In genomic region chr7:29954731-29955130, GRCm38 (mm10) we compare ENCODE assay signal across 8 mouse cellular contexts. TPM values are rescaled to one million over a fixed set of nuclear protein-coding genes. Genes with fewer than 3 reads are reported as not detected.
DNase-seq lines count a peak whose midpoint lies in the region; ATAC-seq and TF ChIP-seq lines count a peak whose summit lies in the region.

No protein-coding gene starts in this region.

- no peaks in the 10 kb centered on the region for H3K4me1 ChIP-seq in forebrain, embryonic 14.5 days (ENCODE audit: control insufficient read depth, insufficient read depth, low read length)
- 0 out of 2 replicates have a peak, but pooled peaks cover 2% of the 10 kb centered on the region for H3K4me1 ChIP-seq in intestine, embryonic 15.5 days (replicated peaks)
- no peaks in the 10 kb centered on the region for H3K4me1 ChIP-seq in lung, embryonic 14.5 days (ENCODE audit: insufficient read depth)

- no peak overlapping the region for H3K4me3 ChIP-seq in forebrain, embryonic 14.5 days (ENCODE audit: low read depth, low read length)
- H3K4me3 ChIP-seq in intestine, embryonic 15.5 days (replicated peaks) = no peak overlapping the region
- H3K4me3 ChIP-seq in lung, embryonic 14.5 days (ENCODE audit: low read depth, low read length) = no peak overlapping the region

- peak; percentile 25 for DNase-seq in urinary bladder, postnatal 25 days (ENCODE audit: low spot score)
- no peak for DNase-seq in urinary bladder, adult 2 months (ENCODE audit: low spot score)
- DNase-seq in c-Kit-negative CD71-positive TER-119-positive erythroid progenitor cells, embryonic 14.5 days (ENCODE audit: low read depth, low spot score) = peak; percentile 66
- peak; percentile 45 for DNase-seq in forebrain, embryonic 14.5 days (ENCODE audit: low spot score)
- DNase-seq in lung, embryonic 14.5 days = peak; percentile 82
- peak; percentile 40 for DNase-seq in retina, adult 2 months (ENCODE audit: low read depth, low spot score)
- DNase-seq in frontal cortex, postnatal 14 days (ENCODE audit: low spot score in 2 of 2) = no peak

- ATAC-seq in forebrain, embryonic 14.5 days = no peak
- ATAC-seq in intestine, embryonic 15.5 days = no peak
- ATAC-seq in lung, embryonic 14.5 days (ENCODE audit: insufficient read depth) = no peak

- H3K9ac ChIP-seq in forebrain, embryonic 14.5 days (ENCODE audit: low read length) = no peak overlapping the region
- no peak overlapping the region for H3K9ac ChIP-seq in intestine, embryonic 15.5 days
- no peak overlapping the region for H3K9ac ChIP-seq in lung, embryonic 14.5 days

- peak; percentile 77 for TF ChIP-seq CTCF in lung, embryonic 14.5 days (IDR thresholded peaks at IDR 0.05; ENCODE audit: low read depth)

- H3K27ac ChIP-seq in forebrain, embryonic 14.5 days (ENCODE audit: low read depth, low read length) = no peak overlapping the region
- H3K27ac ChIP-seq in intestine, embryonic 15.5 days = no peak overlapping the region
- no peak overlapping the region for H3K27ac ChIP-seq in lung, embryonic 14.5 days (ENCODE audit: low read depth)

- H3K27me3 ChIP-seq in forebrain, embryonic 14.5 days (replicated peaks; ENCODE audit: control insufficient read depth, insufficient read depth, low read length) = no peaks in the 10 kb centered on the region
- no peaks in the 10 kb centered on the region for H3K27me3 ChIP-seq in intestine, embryonic 15.5 days (replicated peaks)
- no peaks in the 10 kb centered on the region for H3K27me3 ChIP-seq in lung, embryonic 14.5 days (ENCODE audit: insufficient read depth, low read length)

- H3K9me3 ChIP-seq in forebrain, embryonic 14.5 days (replicated peaks; ENCODE audit: control insufficient read depth, low read length) = no peaks in the 10 kb centered on the region
- no peaks in the 10 kb centered on the region for H3K9me3 ChIP-seq in intestine, embryonic 15.5 days
- no peaks in the 10 kb centered on the region for H3K9me3 ChIP-seq in lung, embryonic 14.5 days (ENCODE audit: low read depth, low read length)

- WGBS in forebrain, embryonic 14.5 days = 23% methylated on average over 4 of the region's 4 CpGs
- WGBS in intestine, embryonic 15.5 days = 22% methylated on average over 4 of the region's 4 CpGs
- WGBS in lung, embryonic 14.5 days = 25% methylated on average over 4 of the region's 4 CpGs

- H3K4me2 ChIP-seq in forebrain, embryonic 14.5 days (ENCODE audit: low read length) = peak overlapping the region; percentile 58
- peak overlapping the region; percentile 75; the same call in 1 of the 2 replicates for H3K4me2 ChIP-seq in intestine, embryonic 15.5 days (replicated peaks)
- H3K4me2 ChIP-seq in lung, embryonic 14.5 days = peak overlapping the region; percentile 65

- H3K36me3 ChIP-seq in forebrain, embryonic 14.5 days (ENCODE audit: control insufficient read depth, insufficient read depth, low read length) = peaks cover 13% of the 10 kb centered on the region
- 0 out of 2 replicates have a peak, but pooled peaks cover 2% of the 10 kb centered on the region for H3K36me3 ChIP-seq in intestine, embryonic 15.5 days
- 0 out of 2 replicates have a peak, but pooled peaks cover 2% of the 10 kb centered on the region for H3K36me3 ChIP-seq in lung, embryonic 14.5 days (ENCODE audit: insufficient read depth)

RNA-seq across cellular contexts. Expression of gene Zfp74, which starts 0.8 kb away (rescaled TPM):
- polyA plus RNA-seq in urinary bladder, adult 2 months (2012; rRNA removed) = 7.7 TPM in 2 replicates
- polyA plus RNA-seq in forebrain, embryonic 14.5 days (2014; fragmentation: Nextera tagmentation; extraction: Ambion mirVana) = 9.2 and 15.7 TPM in 2 replicates
- polyA plus RNA-seq in intestine, embryonic 15.5 days (2015; fragmentation: Nextera tagmentation; extraction: Ambion mirVana) = 6.6 and 7.8 TPM in 2 replicates
- polyA plus RNA-seq in lung, embryonic 14.5 days (2014; fragmentation: Nextera tagmentation; extraction: Ambion mirVana) = 12.4 and 13.2 TPM in 2 replicates

RNA-seq across cellular contexts. Expression of gene Zfp568, which starts 29.0 kb away (rescaled TPM):
- polyA plus RNA-seq in urinary bladder, adult 2 months (2012; rRNA removed) = 8.7 and 9.0 TPM in 2 replicates
- 2.9 and 4.3 TPM in 2 replicates for polyA plus RNA-seq in forebrain, embryonic 14.5 days (2014; fragmentation: Nextera tagmentation; extraction: Ambion mirVana)
- polyA plus RNA-seq in intestine, embryonic 15.5 days (2015; fragmentation: Nextera tagmentation; extraction: Ambion mirVana) = 15.1 and 15.5 TPM in 2 replicates
- 18.5 and 21.0 TPM in 2 replicates for polyA plus RNA-seq in lung, embryonic 14.5 days (2014; fragmentation: Nextera tagmentation; extraction: Ambion mirVana)

RNA-seq across cellular contexts. Expression of gene Zfp383, which starts 46.7 kb away (rescaled TPM):
- 7.5 and 8.1 TPM in 2 replicates for polyA plus RNA-seq in urinary bladder, adult 2 months (2012; rRNA removed)
- 9.9 and 10.5 TPM in 2 replicates for polyA plus RNA-seq in forebrain, embryonic 14.5 days (2014; fragmentation: Nextera tagmentation; extraction: Ambion mirVana)
- polyA plus RNA-seq in intestine, embryonic 15.5 days (2015; fragmentation: Nextera tagmentation; extraction: Ambion mirVana) = 2.6 and 3.6 TPM in 2 replicates
- 4.6 and 5.7 TPM in 2 replicates for polyA plus RNA-seq in lung, embryonic 14.5 days (2014; fragmentation: Nextera tagmentation; extraction: Ambion mirVana)

RNA-seq across cellular contexts. Expression of gene Zfp27, which starts 48.4 kb away (rescaled TPM):
- polyA plus RNA-seq in urinary bladder, adult 2 months (2012; rRNA removed) = 6.0 and 6.8 TPM in 2 replicates
- polyA plus RNA-seq in forebrain, embryonic 14.5 days (2014; fragmentation: Nextera tagmentation; extraction: Ambion mirVana) = 19.2 and 20.5 TPM in 2 replicates
- 7.3 and 7.4 TPM in 2 replicates for polyA plus RNA-seq in intestine, embryonic 15.5 days (2015; fragmentation: Nextera tagmentation; extraction: Ambion mirVana)
- 11.3 and 12.6 TPM in 2 replicates for polyA plus RNA-seq in lung, embryonic 14.5 days (2014; fragmentation: Nextera tagmentation; extraction: Ambion mirVana)

Comparison
In these comparisons a context has a peak if more than half of its experiments do, and no peak if none do; other contexts are left out.
1. DNase-seq: peak in urinary bladder, postnatal 25 days (single experiment), c-Kit-negative CD71-positive TER-119-positive erythroid progenitor cells, embryonic 14.5 days (single experiment), forebrain, embryonic 14.5 days (single experiment), lung, embryonic 14.5 days (single experiment) and retina, adult 2 months (single experiment); none in urinary bladder, adult 2 months (single experiment) and frontal cortex, postnatal 14 days (0 of 2).
2. Peak in every context shown above with its lines, with median percentiles within 50 percentile points of each other: H3K4me2 ChIP-seq.